Mouse (Mus musculus) lung, postnatal 0 days (tissue): ENCODE data around the gene Arf3.

Experiments
- CTCF ChIP-seq: IDR thresholded peaks from 2 replicates; pipeline ENCODE4 v1.5.1; 2016; ENCODE audit warnings: antibody characterized with exemption, mild to moderate bottlenecking
- EP300 ChIP-seq: IDR thresholded peaks from 2 replicates; pipeline ENCODE4 v1.6.1; 2016; ENCODE audit warnings: antibody characterized with exemption, mild to moderate bottlenecking, control low read depth

GRCm38 (mm10) chr15:98747296-98747695 lies 15.7 kb downstream of the Arf3 start:
- TF ChIP-seq CTCF, result no peak
- no peak for TF ChIP-seq EP300
